Mouse (Mus musculus) thymus, postnatal 36 days (tissue): ENCODE data around the gene Tmem110.

Experiments used
- DNase-seq, 2 experiments: peaks; one replicate each; pipeline ENCODE4 v3.0.0; 2022; ENCODE audit warnings: mixed read lengths in 2 of 2

Gene Tmem110

GRCm38 (mm10) chr14:30906001-30906400 lies 80.6 kb downstream of the Tmem110 start:
- no peak for DNase-seq

- no peak for DNase-seq
These were observed 82.5 kb downstream of the Tmem110 start for GRCm38 (mm10) chr14:30907814-30908265.

GRCm38 (mm10) chr14:30911141-30911540 lies 85.8 kb downstream of the Tmem110 start:
- DNase-seq, result no peak

- no peak for DNase-seq
These were observed 87.3 kb downstream of the Tmem110 start for GRCm38 (mm10) chr14:30912641-30913040.

DNA sequence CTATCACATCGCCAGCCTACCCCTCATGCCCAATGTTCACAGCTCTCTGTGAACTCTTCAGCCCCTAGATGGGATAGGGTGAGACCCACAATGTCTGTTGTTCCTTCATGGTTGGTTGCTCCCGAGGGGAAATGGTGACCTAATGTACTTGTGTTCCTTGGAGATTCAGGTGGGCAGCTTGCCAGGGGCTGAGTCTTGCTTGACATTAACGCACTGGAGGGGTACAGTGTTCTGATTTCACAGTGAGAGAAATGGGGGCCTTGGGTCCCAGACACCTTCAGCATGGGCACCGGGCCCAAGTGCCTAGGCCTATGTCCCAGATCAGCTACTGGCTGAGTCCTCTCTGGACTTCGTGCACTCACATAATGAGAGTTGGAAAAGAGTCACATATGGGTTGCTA lies 88.0 kb downstream of the Tmem110 start:
- no peak for DNase-seq

- no peak for DNase-seq
These were observed 91.1 kb downstream of the Tmem110 start for GRCm38 (mm10) chr14:30916516-30916915.

DNA sequence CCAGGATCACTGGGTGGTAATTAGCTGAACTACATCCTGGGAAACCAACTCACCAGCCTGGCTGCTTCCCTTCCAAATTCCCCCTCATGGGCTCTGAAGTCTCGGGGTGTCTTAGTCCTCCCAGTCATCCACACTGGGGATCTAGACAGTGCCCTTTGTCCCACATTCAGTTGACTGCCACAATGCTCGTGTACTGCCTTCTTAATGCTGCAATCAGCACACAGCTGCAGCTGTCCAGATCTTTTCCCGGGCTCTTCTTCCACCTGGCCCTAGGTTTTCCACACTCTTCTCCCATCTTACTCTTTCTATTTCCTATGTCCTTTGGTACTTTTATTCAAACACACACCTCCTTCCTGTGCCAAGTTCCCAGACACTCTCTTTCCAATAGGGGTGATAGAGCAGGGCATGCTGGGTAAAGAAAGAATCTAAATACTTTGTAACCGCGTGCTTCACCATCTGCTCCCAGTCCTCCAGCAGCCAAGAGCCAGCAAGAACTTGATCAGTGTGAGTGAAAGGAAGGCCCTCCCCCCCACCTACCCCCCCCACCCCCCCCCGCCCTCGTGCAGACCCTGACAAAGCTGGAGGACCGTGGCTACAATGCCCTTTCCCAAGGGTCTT lies 96.8 kb downstream of the Tmem110 start:
- no peak for DNase-seq

DNA sequence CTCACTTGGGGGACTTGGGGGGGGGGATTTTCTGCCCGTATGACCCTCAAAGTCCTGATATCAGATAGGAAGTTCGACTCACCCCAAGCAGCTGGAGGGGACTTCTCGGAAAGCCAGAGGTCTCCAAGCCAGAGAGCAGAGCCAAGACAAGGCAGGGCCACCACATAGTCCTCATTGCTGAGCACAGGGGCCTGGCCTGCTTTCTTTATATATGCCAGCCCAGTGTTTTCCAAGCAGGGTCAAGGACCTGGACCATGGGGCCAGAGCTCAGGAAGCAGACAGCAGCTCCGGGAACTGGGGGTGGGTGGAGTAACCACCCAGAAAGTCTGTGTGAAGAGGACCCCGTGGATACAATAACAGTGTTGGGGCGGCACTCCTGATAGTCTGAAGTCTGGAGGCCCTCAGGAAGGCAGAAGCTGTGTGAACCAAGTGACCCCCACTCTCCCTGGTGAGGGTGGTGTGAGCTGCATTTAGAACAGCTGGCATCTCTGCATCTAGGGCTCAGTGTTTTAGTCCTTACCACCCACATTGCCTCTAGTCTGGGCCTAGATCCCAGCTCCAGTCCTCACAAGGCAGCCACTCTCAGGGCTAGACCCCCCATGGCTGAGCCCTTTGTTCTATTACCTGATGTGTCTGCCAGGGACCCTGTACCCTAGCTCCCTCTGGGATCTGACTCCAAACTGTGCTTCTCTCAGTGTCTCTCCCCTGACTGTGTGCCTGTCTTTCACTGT lies 98.2 kb downstream of the Tmem110 start, which contains the start of gene Itih3:
Itih3 (minus strand) TSS at position 386 of the 731 bp plus-strand sequence.
- DNase-seq, result no peak

DNA sequence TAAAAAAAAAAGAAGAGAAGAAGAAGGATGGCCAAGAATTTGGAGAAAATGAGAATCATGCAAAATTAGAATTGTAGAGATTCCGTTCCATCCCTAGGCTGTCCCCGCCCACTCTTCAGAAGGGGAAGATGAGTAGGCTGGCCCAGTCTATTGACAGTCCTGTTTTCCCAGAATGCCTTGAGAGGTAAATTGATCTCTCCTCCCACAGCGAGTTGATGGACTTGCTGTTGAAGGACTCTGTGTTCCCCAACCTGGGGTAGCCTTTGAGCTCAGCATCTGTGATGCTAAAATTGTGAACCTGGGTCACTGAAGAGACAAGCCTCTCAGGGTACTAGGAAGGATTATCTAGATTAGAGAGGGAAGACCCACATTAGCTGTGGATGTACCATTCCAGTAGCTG lies 100.1 kb downstream of the Tmem110 start:
- DNase-seq, result no peak
